Mouse (Mus musculus): ENCODE data around the gene Prkcd.
A peak's percentile ranks its signal among the peaks of the same experiment; 100 is the strongest.

Gene Prkcd

GRCm38 (mm10) chr14:30635219-30635910 is 9.4 kb upstream of the Prkcd start:
- DNase-seq (ENCODE audit: low spot score): no peak

- no peak for DNase-seq (ENCODE audit: low spot score)
Observed at GRCm38 (mm10) chr14:30634418-30634817, 8.4 kb upstream of the Prkcd start.

GRCm38 (mm10) chr14:30633708-30634107 is 7.7 kb upstream of the Prkcd start:
- DNase-seq (ENCODE audit: low spot score): no peak

- no peak for DNase-seq (ENCODE audit: low spot score)
Observed at GRCm38 (mm10) chr14:30631834-30632233, 5.8 kb upstream of the Prkcd start.

- DNase-seq (ENCODE audit: low spot score): peak; percentile 74
Observed at GRCm38 (mm10) chr14:30630811-30631576, 5.0 kb upstream of the Prkcd start.

GRCm38 (mm10) chr14:30629839-30630238 is 3.8 kb upstream of the Prkcd start:
- DNase-seq (ENCODE audit: low spot score): no peak

GRCm38 (mm10) chr14:30628235-30628634 is 2.2 kb upstream of the Prkcd start:
- no peak for DNase-seq (ENCODE audit: low spot score)

GRCm38 (mm10) chr14:30626756-30627742 is 1.0 kb upstream of the Prkcd start:
- no peak for DNase-seq (ENCODE audit: low spot score)

- peak; percentile 66 for DNase-seq (ENCODE audit: low spot score)
Observed at GRCm38 (mm10) chr14:30625131-30625807, 741 bp downstream of the Prkcd start.

- DNase-seq (ENCODE audit: low spot score): peak; percentile 57
Observed at GRCm38 (mm10) chr14:30624277-30624721, 1.7 kb downstream of the Prkcd start.

- no peak for DNase-seq (ENCODE audit: low spot score)
Observed at GRCm38 (mm10) chr14:30622556-30622955, 3.5 kb downstream of the Prkcd start.

- no peak for DNase-seq (ENCODE audit: low spot score)
Observed at GRCm38 (mm10) chr14:30622130-30622529, 3.9 kb downstream of the Prkcd start.

- no peak for DNase-seq (ENCODE audit: low spot score)
Observed at GRCm38 (mm10) chr14:30619982-30620578, 5.9 kb downstream of the Prkcd start.

GRCm38 (mm10) chr14:30618746-30619275 is 7.2 kb downstream of the Prkcd start:
- no peak for DNase-seq (ENCODE audit: low spot score)

- DNase-seq (ENCODE audit: low spot score): no peak
Observed at GRCm38 (mm10) chr14:30616751-30617150, 9.3 kb downstream of the Prkcd start.

- DNase-seq (ENCODE audit: low spot score): no peak
Observed at GRCm38 (mm10) chr14:30612962-30613715, 12.9 kb downstream of the Prkcd start.

- peak; percentile 88 for DNase-seq (ENCODE audit: low spot score)
Observed at GRCm38 (mm10) chr14:30612523-30612922, 13.5 kb downstream of the Prkcd start.

- no peak for DNase-seq (ENCODE audit: low spot score)
Observed at GRCm38 (mm10) chr14:30610940-30611339, 15.1 kb downstream of the Prkcd start.

GRCm38 (mm10) chr14:30610304-30610703 is 15.7 kb downstream of the Prkcd start:
- DNase-seq (ENCODE audit: low spot score): no peak

- no peak for DNase-seq (ENCODE audit: low spot score)
Observed at GRCm38 (mm10) chr14:30609499-30609898, 16.5 kb downstream of the Prkcd start.
